ENCODE assay signal across 9 mouse cellular contexts in genomic region chr19:8839908-8840791, GRCm38 (mm10). TPM values are rescaled to one million over a fixed set of nuclear protein-coding genes. Genes with fewer than 3 reads are reported as not detected.
DNase-seq lines count a peak whose midpoint lies in the region; ATAC-seq and TF ChIP-seq lines count a peak whose summit lies in the region.
"Had no signal": no experiment of that assay in that cellular context is flagged by ENCODE, and none has a peak within 500 bp of the region (broad histone marks: within the 10 kb centered on the region; RNA-seq: fewer than 3 reads in every experiment).

No protein-coding gene starts in this region.

- peaks cover 2% of the 10 kb centered on the region; the same call in 1 of the 2 replicates for H3K4me1 ChIP-seq in embryonic facial prominence, embryonic 11.5 days (ENCODE audit: control insufficient read depth, insufficient read depth, low read length)
- peaks cover 20% of the 10 kb centered on the region for H3K4me1 ChIP-seq in kidney, adult 2 months (ENCODE audit: control insufficient read depth, insufficient read depth, low read length)
- peaks cover 32% of the 10 kb centered on the region for H3K4me1 ChIP-seq in limb, embryonic 15.5 days
- peaks cover 25% of the 10 kb centered on the region for H3K4me1 ChIP-seq in midbrain, embryonic 14.5 days (ENCODE audit: control insufficient read depth, insufficient read depth, low read length)

- no peaks in the 10 kb centered on the region for H3K36me3 ChIP-seq in embryonic facial prominence, embryonic 11.5 days (replicated peaks; ENCODE audit: control insufficient read depth, insufficient read depth, low read depth, low read length)
- no peaks in the 10 kb centered on the region; the same call in 1 of the 2 replicates for H3K36me3 ChIP-seq in kidney, adult 2 months (ENCODE audit: control insufficient read depth, insufficient read depth, low read length)
- H3K36me3 ChIP-seq in limb, embryonic 15.5 days = peaks cover 17% of the 10 kb centered on the region
- H3K36me3 ChIP-seq in midbrain, embryonic 14.5 days (ENCODE audit: control insufficient read depth, insufficient read depth, low read length) = peaks cover 32% of the 10 kb centered on the region

- peak overlapping the region; percentile 52 for H3K9ac ChIP-seq in embryonic facial prominence, embryonic 11.5 days (replicated peaks; ENCODE audit: low read length)
- H3K9ac ChIP-seq in limb, embryonic 15.5 days = peak overlapping the region; percentile 39; the same call in 1 of the 2 replicates
- peak overlapping the region; percentile 86 for H3K9ac ChIP-seq in midbrain, embryonic 14.5 days (replicated peaks; ENCODE audit: low read length)

- no peaks in the 10 kb centered on the region for H3K27me3 ChIP-seq in embryonic facial prominence, embryonic 11.5 days (ENCODE audit: control insufficient read depth, insufficient read depth, low read length)
- no peaks in the 10 kb centered on the region for H3K27me3 ChIP-seq in kidney, adult 2 months (replicated peaks; ENCODE audit: control insufficient read depth, insufficient read depth, low read length)
- H3K27me3 ChIP-seq in limb, embryonic 15.5 days = no peaks in the 10 kb centered on the region
- no peaks in the 10 kb centered on the region for H3K27me3 ChIP-seq in midbrain, embryonic 14.5 days (ENCODE audit: control insufficient read depth, insufficient read depth, low read length)

- ATAC-seq in embryonic facial prominence, embryonic 11.5 days (replicated peaks; ENCODE audit: insufficient number of reproducible peaks, low FRiP score, low TSS enrichment, low read depth) = peak; percentile 66; the same call in 1 of the 2 replicates
- no peak for ATAC-seq in limb, embryonic 15.5 days (ENCODE audit: insufficient number of reproducible peaks, low FRiP score, low TSS enrichment, low read depth)
- ATAC-seq in midbrain, embryonic 14.5 days (ENCODE audit: low FRiP score, low TSS enrichment) = peak; percentile 22; the same call in 1 of the 2 replicates

- H3K27ac ChIP-seq in embryonic facial prominence, embryonic 11.5 days (replicated peaks; ENCODE audit: low read depth, low read length) = no peak overlapping the region
- peak overlapping the region; percentile 71 for H3K27ac ChIP-seq in kidney, adult 2 months (ENCODE audit: insufficient read depth, low read depth, low read length)
- no peak overlapping the region for H3K27ac ChIP-seq in limb, embryonic 15.5 days
- peak overlapping the region; percentile 99 for H3K27ac ChIP-seq in midbrain, embryonic 14.5 days (replicated peaks; ENCODE audit: low read depth, low read length)

- 22% methylated on average over 29 of the region's 29 CpGs for WGBS in embryonic facial prominence, embryonic 11.5 days
- 20% methylated on average over 29 of the region's 29 CpGs for WGBS in kidney, adult 2 months
- WGBS in limb, embryonic 15.5 days = 24% methylated on average over 29 of the region's 29 CpGs
- 9% methylated on average over 29 of the region's 29 CpGs for WGBS in midbrain, embryonic 14.5 days

- H3K4me3 ChIP-seq in embryonic facial prominence, embryonic 11.5 days (ENCODE audit: low read depth, low read length) = peak overlapping the region; percentile 27
- H3K4me3 ChIP-seq in kidney, adult 2 months (ENCODE audit: insufficient read depth, low read depth, low read length) = peak overlapping the region; percentile 95
- peak overlapping the region; percentile 43 for H3K4me3 ChIP-seq in limb, embryonic 15.5 days
- H3K4me3 ChIP-seq in midbrain, embryonic 14.5 days (replicated peaks; ENCODE audit: low read depth, low read length) = peak overlapping the region; percentile 68

- TF ChIP-seq CTCF in kidney, adult 2 months (conservative IDR thresholded peaks at IDR 0.05; ENCODE audit: insufficient read depth, insufficient read length, low read depth, low read length) = no peak

- peak; percentile 23 for TF ChIP-seq POLR2A in kidney, adult 2 months (IDR thresholded peaks at IDR 0.05; ENCODE audit: low read depth, low read length)

- H3K9me3 ChIP-seq in embryonic facial prominence, embryonic 11.5 days (replicated peaks; ENCODE audit: control insufficient read depth, low read length) = no peaks in the 10 kb centered on the region
- no peaks in the 10 kb centered on the region for H3K9me3 ChIP-seq in limb, embryonic 15.5 days
- H3K9me3 ChIP-seq in midbrain, embryonic 14.5 days (ENCODE audit: control insufficient read depth, low read length) = no peaks in the 10 kb centered on the region
- H3K9me3 ChIP-seq: G1E had no signal

- peak; percentile 74 for DNase-seq in ovary, postnatal 36 days (ENCODE audit: low spot score)
- DNase-seq in ovary, postnatal 10 days (ENCODE audit: low spot score) = no peak
- peak; percentile 68 for DNase-seq in embryonic facial prominence, embryonic 11.5 days (ENCODE audit: low spot score)
- DNase-seq in heart, adult 9 months (ENCODE audit: low spot score in 2 of 2) = peak; percentile 74 to 79
- peak; percentile 90 for DNase-seq in kidney, adult 2 months
- DNase-seq in midbrain, embryonic 14.5 days = peak; percentile 82
- DNase-seq in spleen, postnatal 4 days (ENCODE audit: low spot score in 2 of 2) = peak; percentile 79 to 88

- H3K4me2 ChIP-seq in embryonic facial prominence, embryonic 11.5 days (ENCODE audit: low read depth, low read length) = peak overlapping the region; percentile 62
- H3K4me2 ChIP-seq in limb, embryonic 15.5 days = peak overlapping the region; percentile 61
- peak overlapping the region; percentile 81 for H3K4me2 ChIP-seq in midbrain, embryonic 14.5 days (ENCODE audit: low read length)

RNA-seq across cellular contexts. Expression of gene Gng3, which starts 1.2 kb away (rescaled TPM):
- 39.8 and 44.8 TPM in 2 replicates for polyA plus RNA-seq in embryonic facial prominence, embryonic 11.5 days (2014; fragmentation: Nextera tagmentation; extraction: Ambion mirVana)
- polyA plus RNA-seq in kidney, adult 2 months (2012; rRNA removed) = 0.29 and 0.83 TPM in 2 replicates
- polyA plus RNA-seq in limb, embryonic 15.5 days (2015; fragmentation: Nextera tagmentation; extraction: Ambion mirVana) = 2.0 and 3.0 TPM in 2 replicates
- polyA plus RNA-seq in midbrain, embryonic 14.5 days (2014; fragmentation: Nextera tagmentation; extraction: Ambion mirVana) = 466 and 598 TPM in 2 replicates
- polyA plus RNA-seq: G1E had no signal

RNA-seq across cellular contexts. Expression of gene Bscl2, which starts 2.9 kb away (rescaled TPM):
- polyA plus RNA-seq in embryonic facial prominence, embryonic 11.5 days (2014; fragmentation: Nextera tagmentation; extraction: Ambion mirVana) = 29.9 and 39.1 TPM in 2 replicates
- 204 and 214 TPM in 2 replicates for polyA plus RNA-seq in kidney, adult 2 months (2012; rRNA removed)
- polyA plus RNA-seq in limb, embryonic 15.5 days (2015; fragmentation: Nextera tagmentation; extraction: Ambion mirVana) = 77.4 and 93.6 TPM in 2 replicates
- polyA plus RNA-seq in midbrain, embryonic 14.5 days (2014; fragmentation: Nextera tagmentation; extraction: Ambion mirVana) = 78.2 and 98.7 TPM in 2 replicates

RNA-seq across cellular contexts. Expression of gene Lrrn4cl, which starts 10.4 kb away (rescaled TPM):
- polyA plus RNA-seq in embryonic facial prominence, embryonic 11.5 days (2014; fragmentation: Nextera tagmentation; extraction: Ambion mirVana) = 0.10 and 0.49 TPM in 2 replicates
- polyA plus RNA-seq in kidney, adult 2 months (2012; rRNA removed) = 0.87 and 1.5 TPM in 2 replicates
- 3.1 and 4.3 TPM in 2 replicates for polyA plus RNA-seq in limb, embryonic 15.5 days (2015; fragmentation: Nextera tagmentation; extraction: Ambion mirVana)
- 0.28 and 0.62 TPM in 2 replicates for polyA plus RNA-seq in midbrain, embryonic 14.5 days (2014; fragmentation: Nextera tagmentation; extraction: Ambion mirVana)
- polyA plus RNA-seq: G1E had no signal

RNA-seq across cellular contexts. Expression of gene AC129217.1, which starts 10.6 kb away (rescaled TPM):
- not detected in 2 replicates for polyA plus RNA-seq in embryonic facial prominence, embryonic 11.5 days (2014; fragmentation: Nextera tagmentation; extraction: Ambion mirVana)
- polyA plus RNA-seq in kidney, adult 2 months (2012; rRNA removed) = 3.5 TPM in 1 of 2 replicates, not detected in the other
- not detected in 2 replicates for polyA plus RNA-seq in limb, embryonic 15.5 days (2015; fragmentation: Nextera tagmentation; extraction: Ambion mirVana)
- not detected in 2 replicates for polyA plus RNA-seq in midbrain, embryonic 14.5 days (2014; fragmentation: Nextera tagmentation; extraction: Ambion mirVana)

RNA-seq across cellular contexts. Expression of gene Hnrnpul2, which starts 20.3 kb away (rescaled TPM):
- 6.7 and 6.8 TPM in 2 replicates for polyA plus RNA-seq in embryonic facial prominence, embryonic 11.5 days (2014; fragmentation: Nextera tagmentation; extraction: Ambion mirVana)
- 19.3 and 25.5 TPM in 2 replicates for polyA plus RNA-seq in kidney, adult 2 months (2012; rRNA removed)
- 5.4 and 5.6 TPM in 2 replicates for polyA plus RNA-seq in limb, embryonic 15.5 days (2015; fragmentation: Nextera tagmentation; extraction: Ambion mirVana)
- 8.8 and 9.6 TPM in 2 replicates for polyA plus RNA-seq in midbrain, embryonic 14.5 days (2014; fragmentation: Nextera tagmentation; extraction: Ambion mirVana)

Comparison
In these comparisons a context has a peak if more than half of its experiments do, and no peak if none do; other contexts are left out.
1. H3K27ac ChIP-seq: peak in kidney, adult 2 months (single experiment) and midbrain, embryonic 14.5 days (single experiment); none in embryonic facial prominence, embryonic 11.5 days (single experiment) and limb, embryonic 15.5 days (single experiment).
2. H3K4me3 ChIP-seq: peak in every context shown above with its lines; median percentile 95 in kidney, adult 2 months; 68 in midbrain, embryonic 14.5 days; 43 in limb, embryonic 15.5 days; 27 in embryonic facial prominence, embryonic 11.5 days.
3. RNA of gene Gng3, which starts 1.2 kb away (polyA plus RNA-seq): 466 to 598 TPM in midbrain, embryonic 14.5 days; 39.8 to 44.8 TPM in embryonic facial prominence, embryonic 11.5 days, 2.0 to 3.0 TPM in limb, embryonic 15.5 days and 0.29 to 0.83 TPM in kidney, adult 2 months; every median in the first group is over 10 times any median in the second.
4. Peak in every context shown above with its lines, with median percentiles within 50 percentile points of each other: H3K4me2 ChIP-seq and H3K9ac ChIP-seq.